Comparison of ENCODE assay signal across 12 mouse cellular contexts in the genomic region with DNA sequence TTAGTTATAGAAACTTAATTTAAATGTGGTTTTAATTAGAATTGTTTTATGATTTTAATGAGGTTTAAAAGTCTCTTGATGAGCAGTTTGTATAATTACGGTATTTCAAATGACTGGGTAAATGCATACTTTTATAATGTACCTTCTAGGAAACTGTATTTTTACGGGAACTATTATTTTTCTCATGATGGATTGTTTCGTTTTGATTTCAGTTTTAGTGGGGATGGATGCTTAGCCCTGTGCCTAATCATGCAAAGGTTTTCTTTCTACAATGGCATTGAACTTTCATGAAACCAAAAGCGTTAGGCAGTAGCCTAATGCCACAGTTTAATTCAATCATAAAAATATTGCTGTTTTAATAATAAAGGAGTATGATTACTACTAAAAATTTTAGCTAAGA.
"Had no signal": no experiment of that assay in that cellular context is flagged by ENCODE, and none has a peak within 500 bp of the region (broad histone marks: within the 10 kb centered on the region; RNA-seq: fewer than 3 reads in every experiment).

No protein-coding gene starts in this region.

- DNase-seq: kidney, adult 8-10 months; kidney, postnatal 25 days; lung, postnatal 10 days; lung, postnatal 4 days; right cerebral cortex, adult 18-20 months; right cerebral cortex, postnatal 25 days had no signal

- H3K27ac ChIP-seq: limb, embryonic 15.5 days; liver, embryonic 12.5 days; midbrain, embryonic 13.5 days; stomach, postnatal 0 days had no signal

- H3K4me1 ChIP-seq: limb, embryonic 15.5 days; liver, embryonic 12.5 days had no signal

- H3K9me3 ChIP-seq: limb, embryonic 15.5 days; liver, embryonic 12.5 days; midbrain, embryonic 13.5 days had no signal

- ATAC-seq: intestine, postnatal 0 days; liver, embryonic 12.5 days had no signal

- H3K4me2 ChIP-seq: limb, embryonic 15.5 days; liver, embryonic 12.5 days; lung, embryonic 14.5 days had no signal

- H3K9ac ChIP-seq: limb, embryonic 15.5 days; liver, embryonic 12.5 days; lung, embryonic 14.5 days had no signal

- H3K27me3 ChIP-seq: limb, embryonic 15.5 days; liver, embryonic 12.5 days; midbrain, embryonic 13.5 days had no signal

- H3K36me3 ChIP-seq: limb, embryonic 15.5 days; liver, embryonic 12.5 days; midbrain, embryonic 13.5 days had no signal

- H3K4me3 ChIP-seq: limb, embryonic 15.5 days; liver, embryonic 12.5 days had no signal
